Mouse (Mus musculus) stomach, embryonic 14.5 days (tissue): ENCODE measurements around the gene Tlk1. TPM values are rescaled to one million over a fixed set of nuclear protein-coding genes. Genes with fewer than 3 reads are reported as not detected.

Experiments used
- ATAC-seq: fragments of 200-750 bp; cut with Nextera tagmentation; 2 replicates; pipeline ENCODE4 v1.8.0; 2017; ENCODE audit warnings: low read depth, moderate TSS enrichment; ENCODE audit not compliant: insufficient number of reproducible peaks, insufficient read depth, low FRiP score
- H3K27ac ChIP-seq: fragments of 300-500 bp; sonication (generic); 2 replicates; pipeline ENCODE4 v1.5.1; 2014; ENCODE audit warnings: mild to moderate bottlenecking, low read length, moderate library complexity, mixed read lengths
- H3K27me3 ChIP-seq: fragments of 300-500 bp; sonication (generic); 2 replicates; pipeline ENCODE4 v1.6.1; 2014; ENCODE audit warnings: low read length, control low read depth, mixed read lengths; ENCODE audit not compliant: control insufficient read depth, insufficient read depth
- H3K36me3 ChIP-seq: fragments of 300-500 bp; sonication (generic); 2 replicates; pipeline ENCODE4 v1.6.1; 2014; ENCODE audit warnings: mild to moderate bottlenecking, control low read depth, low read length, moderate library complexity, mixed read lengths; ENCODE audit not compliant: control insufficient read depth, insufficient read depth
- H3K4me1 ChIP-seq: fragments of 300-500 bp; sonication (generic); 2 replicates; pipeline ENCODE4 v1.6.1; 2014; ENCODE audit warnings: low read length, control low read depth, mixed read lengths; ENCODE audit not compliant: control insufficient read depth, insufficient read depth
- H3K4me2 ChIP-seq: fragments of 300-500 bp; sonication (generic); replicated peaks from 2 replicates; pipeline ENCODE4 v1.6.1; 2014; ENCODE audit warnings: low read depth, low read length, control low read depth
- H3K4me3 ChIP-seq: fragments of 300-500 bp; sonication (generic); 2 replicates; pipeline ENCODE4 v1.5.1; 2014; ENCODE audit warnings: low read depth, low read length, control low read depth
- H3K9ac ChIP-seq: fragments of 300-500 bp; sonication (generic); replicated peaks from 2 replicates; pipeline ENCODE4 v1.6.1; 2014; ENCODE audit warnings: low read depth, mild to moderate bottlenecking, control low read depth, low read length, moderate library complexity, mixed read lengths
- H3K9me3 ChIP-seq: fragments of 300-500 bp; sonication (generic); 2 replicates; pipeline ENCODE4 v1.6.1; 2016; ENCODE audit warnings: low read depth, low read length, control low read depth; ENCODE audit not compliant: control insufficient read depth
- WGBS: fragments of 180-500 bp; shearing (Covaris S2); extraction: QIAGEN DNeasy Blood & Tissue Kit; methylation state at CpG from one replicate; pipeline ENCODE4 v1.1.7; 2014; 5-methylcytosine and 5-hydroxymethylcytosine counted together
- polyA plus RNA-seq: library from polyadenylated mRNA; unstranded; fragments of >200 nt; fragmentation: Nextera tagmentation; extraction: Ambion mirVana; gene quantifications from 2 replicates; pipeline ENCODE4 v1.2.1, GENCODE M21; 2014

The Tlk1 gene
- 39.6 and 42.0 TPM in 2 replicates for polyA plus RNA-seq

DNA sequence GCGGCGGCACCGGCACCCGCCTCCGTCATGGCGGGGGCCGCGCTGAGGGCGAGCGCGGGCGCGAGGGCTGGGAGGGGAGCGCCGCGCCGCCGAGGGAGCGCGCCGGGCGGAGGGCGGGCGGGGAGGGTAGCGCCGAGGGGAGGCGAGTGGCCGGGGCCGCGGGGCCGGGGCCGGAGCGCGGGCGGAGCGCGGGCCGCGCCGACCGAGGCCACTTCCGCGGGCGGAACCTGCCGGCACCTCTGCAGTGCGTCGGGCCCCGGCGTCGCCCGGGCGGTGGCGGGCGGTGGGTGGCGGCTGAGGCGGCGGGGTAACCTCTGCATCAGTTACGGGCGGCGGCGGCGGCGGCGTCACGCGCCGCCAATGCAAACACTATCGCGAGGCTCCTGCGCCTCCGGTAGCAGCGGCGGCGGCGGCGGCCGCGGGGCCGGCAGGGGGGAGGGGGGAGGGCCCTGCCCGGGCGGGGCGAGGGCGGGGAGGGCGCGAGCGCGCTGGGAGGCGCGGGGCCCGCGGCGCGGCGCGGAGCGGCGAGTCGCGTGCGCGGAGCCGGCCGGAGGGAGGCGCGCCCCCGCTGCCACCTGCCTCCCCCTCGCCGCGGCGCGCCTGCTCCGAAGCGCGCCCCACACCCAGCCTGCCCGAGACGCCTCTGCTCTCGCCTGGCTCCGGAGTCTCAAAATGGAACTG lies at the start of gene Tlk1:
Gene Tlk1 (minus strand): TSS at position 358 of the 681 bp plus-strand sequence.
- ATAC-seq: peak; percentile 85
- H3K36me3 ChIP-seq: no peaks in the 10 kb centered on the region
- 0 out of 2 replicates have a peak, but pooled peaks cover 9% of the 10 kb centered on the region for H3K4me1 ChIP-seq
- WGBS: under 1% methylated on average over 56 of the region's 118 CpGs
- no peaks in the 10 kb centered on the region for H3K27me3 ChIP-seq
- H3K9me3 ChIP-seq: no peaks in the 10 kb centered on the region
- H3K27ac ChIP-seq: peak within 1 kb of the TSS; percentile 99
- H3K4me3 ChIP-seq: peak within 1 kb of the TSS; percentile 90
- H3K9ac ChIP-seq: peak within 1 kb of the TSS; percentile 92
- peak within 1 kb of the TSS; percentile 62 for H3K4me2 ChIP-seq

DNA sequence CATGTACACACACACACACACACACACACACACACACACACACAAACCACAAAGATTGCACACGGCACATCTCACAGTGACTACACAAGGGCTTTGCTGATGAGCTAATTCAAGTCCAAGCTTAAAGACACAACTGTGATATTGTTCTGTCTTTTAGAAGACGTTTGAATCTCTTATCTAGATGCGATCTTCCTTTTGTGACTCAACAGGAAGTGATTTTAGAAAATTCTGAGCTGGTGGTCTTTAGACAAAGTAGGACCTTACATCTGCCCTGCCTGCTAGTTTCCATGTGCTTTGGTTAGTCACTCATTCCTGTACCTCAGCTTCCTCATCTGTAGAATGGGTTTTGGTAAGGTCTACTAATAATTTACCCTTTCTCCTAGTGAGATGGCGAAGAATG lies 49.6 kb upstream of the Tlk1 start:
- Histone ChIP-seq H3K27ac (no peak overlapping the region), H3K9me3 (no peaks in the 10 kb centered on the region), H3K27me3 (no peaks in the 10 kb centered on the region), H3K9ac (no peak overlapping the region), H3K4me2 (no peak overlapping the region), H3K36me3 (no peaks in the 10 kb centered on the region), H3K4me1 (no peaks in the 10 kb centered on the region), H3K4me3 (no peak overlapping the region)
- WGBS: 83% methylated on average over 4 of the region's 4 CpGs
- no peak for ATAC-seq

DNA sequence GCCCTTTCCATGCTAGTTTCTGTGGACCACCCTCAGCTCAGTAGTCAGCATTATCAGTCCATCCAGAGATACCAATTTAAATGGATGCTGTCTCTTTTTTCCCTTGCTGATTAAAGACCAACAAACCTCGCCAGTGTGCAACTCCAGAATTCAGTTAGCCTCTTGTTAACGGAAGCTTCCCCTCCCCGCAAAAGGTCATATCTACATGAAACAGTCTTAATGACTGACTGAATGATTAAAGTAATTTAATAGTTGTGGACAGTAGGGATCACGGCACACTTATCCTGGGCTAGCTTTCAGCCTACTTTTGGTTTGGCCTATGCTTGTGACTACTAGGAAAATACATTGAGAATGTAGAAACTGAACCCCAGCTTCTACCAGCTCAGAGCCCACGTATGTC lies 47.6 kb upstream of the Tlk1 start:
- no peak for ATAC-seq
- no peaks in the 10 kb centered on the region for H3K4me1 ChIP-seq
- no peaks in the 10 kb centered on the region for H3K36me3 ChIP-seq
- H3K27me3 ChIP-seq: no peaks in the 10 kb centered on the region
- no peak overlapping the region for H3K27ac ChIP-seq
- H3K9me3 ChIP-seq: no peaks in the 10 kb centered on the region
- 82% methylated on average over 5 of the region's 5 CpGs for WGBS
- H3K4me3 ChIP-seq: no peak overlapping the region
- H3K9ac ChIP-seq: no peak overlapping the region
- H3K4me2 ChIP-seq: no peak overlapping the region

DNA sequence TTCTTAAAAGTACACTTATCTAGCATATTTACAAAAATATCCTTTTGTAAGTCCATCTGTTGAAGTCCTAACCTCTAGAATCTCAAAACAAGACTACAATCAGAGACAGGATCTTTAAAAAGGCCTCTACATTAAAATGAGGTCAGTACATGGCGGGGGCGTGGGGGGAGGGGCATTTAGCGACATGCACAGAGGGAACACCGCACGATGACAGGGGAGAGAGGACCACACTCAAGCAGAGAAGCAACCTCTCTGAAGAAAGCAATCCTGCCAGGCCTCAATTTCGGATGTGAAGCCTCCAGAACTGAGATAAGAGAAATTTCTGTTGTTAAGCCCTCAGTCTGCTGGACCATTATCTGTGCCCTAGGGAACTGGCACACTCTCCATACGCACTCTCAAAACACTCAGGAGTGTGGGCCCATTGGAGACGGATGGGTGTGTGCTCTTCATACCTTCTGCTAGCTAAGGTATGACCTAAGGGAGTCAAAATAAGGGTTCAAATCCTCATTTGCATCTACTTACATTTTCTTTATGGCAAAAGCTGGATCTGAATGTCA lies 46.0 kb upstream of the Tlk1 start:
- no peak overlapping the region for H3K4me3 ChIP-seq
- H3K4me1 ChIP-seq: no peaks in the 10 kb centered on the region
- no peaks in the 10 kb centered on the region for H3K36me3 ChIP-seq
- H3K27me3 ChIP-seq: no peaks in the 10 kb centered on the region
- WGBS: 63% methylated on average over 8 of the region's 8 CpGs
- H3K27ac ChIP-seq: no peak overlapping the region
- H3K9me3 ChIP-seq: no peaks in the 10 kb centered on the region
- no peak overlapping the region for H3K9ac ChIP-seq
- ATAC-seq: no peak
- H3K4me2 ChIP-seq: no peak overlapping the region

- H3K27ac ChIP-seq: no peak overlapping the region
- H3K27me3 ChIP-seq: no peaks in the 10 kb centered on the region
- WGBS: 55% methylated on average over 6 of the region's 6 CpGs
- H3K9me3 ChIP-seq: no peaks in the 10 kb centered on the region
- H3K36me3 ChIP-seq: no peaks in the 10 kb centered on the region
- no peak overlapping the region for H3K4me3 ChIP-seq
- no peaks in the 10 kb centered on the region for H3K4me1 ChIP-seq
- H3K9ac ChIP-seq: no peak overlapping the region
- H3K4me2 ChIP-seq: no peak overlapping the region
- ATAC-seq: no peak
Measured at GRCm38 (mm10) chr2:70870819-70871218, 45.3 kb upstream of the Tlk1 start.

DNA sequence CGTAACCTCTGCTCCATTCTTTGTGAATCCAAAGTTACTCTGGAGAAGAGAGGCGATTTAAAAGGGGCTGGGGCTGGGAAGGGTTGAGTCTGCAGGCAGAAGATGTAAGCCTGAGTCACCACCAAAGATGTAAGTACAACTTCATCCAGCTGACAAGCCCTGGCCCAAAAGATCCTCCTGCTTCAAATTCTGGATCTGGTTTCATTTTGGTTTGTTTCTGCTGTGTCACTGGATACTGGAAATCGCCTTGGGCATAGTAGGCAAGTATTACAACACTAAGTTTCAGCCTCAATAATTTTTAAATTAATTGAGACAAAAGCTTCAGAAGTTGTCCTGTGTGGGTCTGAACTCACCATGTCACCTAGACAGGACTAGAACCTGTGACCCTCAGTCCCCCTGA lies 43.6 kb upstream of the Tlk1 start:
- H3K4me1 ChIP-seq: no peaks in the 10 kb centered on the region
- H3K4me3 ChIP-seq: no peak overlapping the region
- ATAC-seq: no peak
- no peak overlapping the region for H3K27ac ChIP-seq
- H3K4me2 ChIP-seq: no peak overlapping the region
- no peaks in the 10 kb centered on the region for H3K36me3 ChIP-seq
- H3K27me3 ChIP-seq: no peaks in the 10 kb centered on the region
- H3K9me3 ChIP-seq: no peaks in the 10 kb centered on the region
- no peak overlapping the region for H3K9ac ChIP-seq
- WGBS: 87% methylated on average over 3 of the region's 3 CpGs

GRCm38 (mm10) chr2:70867231-70867630 lies 41.7 kb upstream of the Tlk1 start:
- no peak overlapping the region for H3K4me3 ChIP-seq

GRCm38 (mm10) chr2:70862881-70863280 lies 37.4 kb upstream of the Tlk1 start:
- no peak for ATAC-seq

More at GRCm38 (mm10) chr2:70867231-70867630, 41.7 kb upstream of the Tlk1 start:
- H3K27ac ChIP-seq: no peak overlapping the region
- H3K27me3 ChIP-seq: no peaks in the 10 kb centered on the region
- H3K9ac ChIP-seq: no peak overlapping the region
- 81% methylated on average over 3 of the region's 3 CpGs for WGBS
- no peaks in the 10 kb centered on the region for H3K36me3 ChIP-seq
- no peaks in the 10 kb centered on the region for H3K9me3 ChIP-seq
- no peaks in the 10 kb centered on the region for H3K4me1 ChIP-seq
- H3K4me2 ChIP-seq: no peak overlapping the region
- ATAC-seq: no peak

More at GRCm38 (mm10) chr2:70862881-70863280, 37.4 kb upstream of the Tlk1 start:
- no peak overlapping the region for H3K4me3 ChIP-seq
- no peaks in the 10 kb centered on the region for H3K9me3 ChIP-seq
- H3K9ac ChIP-seq: no peak overlapping the region
- H3K4me1 ChIP-seq: no peaks in the 10 kb centered on the region
- no peaks in the 10 kb centered on the region for H3K27me3 ChIP-seq
- no peak overlapping the region for H3K4me2 ChIP-seq
- WGBS: 82% methylated on average over 5 of the region's 5 CpGs
- H3K36me3 ChIP-seq: no peaks in the 10 kb centered on the region
- no peak overlapping the region for H3K27ac ChIP-seq
